Mouse (Mus musculus) frontal cortex, adult (tissue): ENCODE results near the gene Slc4a1.
A peak's percentile ranks its signal among the peaks of the same experiment; 100 is the strongest.
"Not testable (repeated sequence)": the region's sequence is repeated elsewhere in the genome, so short reads cannot be mapped to it uniquely, and the experiment has no call there.

Source experiments
- ATAC-seq: cut with Nextera tagmentation; 2 replicates; pipeline ENCODE4 v1.9.2; 2017; ENCODE audit warnings: mild to moderate bottlenecking, moderate library complexity, mixed read lengths; ENCODE audit not compliant: low TSS enrichment

The Slc4a1 gene

GRCm38 (mm10) chr11:102399107-102399506 lies 33.1 kb upstream of the Slc4a1 start:
- no peak for ATAC-seq

DNA sequence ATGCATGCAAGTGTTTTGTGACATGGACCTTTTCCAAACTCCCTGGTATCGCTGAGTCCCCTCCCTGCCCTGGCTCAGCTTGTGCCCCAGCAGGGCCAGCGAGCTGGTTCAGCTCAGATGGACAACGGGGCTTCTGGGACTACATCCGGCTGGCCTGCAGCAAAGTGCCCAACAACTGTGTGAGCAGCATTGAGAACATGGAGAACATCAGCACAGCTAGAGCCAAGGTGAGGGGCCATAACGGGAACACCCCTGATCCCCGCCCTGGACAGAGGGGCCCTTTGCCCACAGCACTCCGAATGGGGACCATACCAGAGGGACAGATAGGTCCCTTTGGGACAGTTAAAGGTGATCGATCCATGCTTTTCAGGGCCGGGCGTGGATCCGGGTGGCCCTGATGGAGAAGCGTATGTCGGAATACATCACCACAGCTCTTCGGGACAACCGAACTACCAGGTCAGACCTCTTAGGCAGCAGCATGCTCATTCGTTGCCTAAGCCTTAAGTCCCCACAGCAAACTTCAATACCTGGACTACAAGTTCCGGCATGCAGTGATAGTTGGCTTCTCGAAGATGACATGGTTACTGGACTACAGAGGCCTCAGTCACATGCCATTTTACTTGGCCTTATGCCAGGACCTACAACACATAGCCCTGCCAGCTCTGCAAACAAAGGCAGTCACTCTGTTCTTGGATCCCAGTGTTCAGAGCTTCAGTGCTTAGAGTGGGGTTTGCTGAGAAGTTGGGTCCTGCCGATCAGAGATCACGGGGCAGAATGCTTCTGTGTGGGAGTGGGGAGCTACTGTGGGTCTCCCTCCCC lies 32.2 kb upstream of the Slc4a1 start:
- no peak for ATAC-seq

DNA sequence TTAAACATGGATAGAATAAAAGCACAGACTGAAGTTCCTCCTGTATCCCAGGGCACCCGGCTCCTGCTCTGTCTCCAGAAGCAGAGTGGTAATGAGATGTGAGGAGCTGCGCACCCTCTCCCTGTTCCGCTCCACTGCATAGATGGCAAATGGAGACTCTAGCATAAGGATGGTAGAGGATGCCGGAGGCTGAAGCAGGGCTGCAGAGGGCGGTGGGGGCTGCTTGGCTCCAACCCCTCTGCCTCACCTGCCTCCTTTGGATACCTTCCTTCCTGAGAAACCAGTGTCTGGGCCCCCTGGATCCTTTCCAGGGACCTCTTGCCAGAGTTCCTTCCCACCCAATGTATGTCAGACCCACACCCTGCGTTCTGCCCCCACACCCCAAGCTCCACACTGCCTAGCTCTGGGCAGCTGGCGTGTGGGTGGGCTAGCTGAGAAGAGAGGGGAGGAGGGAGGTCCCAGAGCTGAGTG lies 30.7 kb upstream of the Slc4a1 start:
- ATAC-seq, result peak; percentile 31; the same call in 1 of the 2 replicates

GRCm38 (mm10) chr11:102396263-102396662 lies 30.3 kb upstream of the Slc4a1 start:
- ATAC-seq, result no peak

GRCm38 (mm10) chr11:102395250-102395649 lies 29.2 kb upstream of the Slc4a1 start:
- no peak for ATAC-seq

GRCm38 (mm10) chr11:102394421-102395124 lies 28.6 kb upstream of the Slc4a1 start:
- no peak for ATAC-seq

- ATAC-seq, result 0 out of 2 replicates have a peak, but pooled peaks have one; percentile 25
Measured at GRCm38 (mm10) chr11:102393719-102394420, 27.9 kb upstream of the Slc4a1 start.

GRCm38 (mm10) chr11:102393238-102393634 lies 27.2 kb upstream of the Slc4a1 start, which contains the start of gene Rundc3a:
Rundc3a (plus strand) TSS chr11:102393403.
- ATAC-seq, result peak; percentile 51

DNA sequence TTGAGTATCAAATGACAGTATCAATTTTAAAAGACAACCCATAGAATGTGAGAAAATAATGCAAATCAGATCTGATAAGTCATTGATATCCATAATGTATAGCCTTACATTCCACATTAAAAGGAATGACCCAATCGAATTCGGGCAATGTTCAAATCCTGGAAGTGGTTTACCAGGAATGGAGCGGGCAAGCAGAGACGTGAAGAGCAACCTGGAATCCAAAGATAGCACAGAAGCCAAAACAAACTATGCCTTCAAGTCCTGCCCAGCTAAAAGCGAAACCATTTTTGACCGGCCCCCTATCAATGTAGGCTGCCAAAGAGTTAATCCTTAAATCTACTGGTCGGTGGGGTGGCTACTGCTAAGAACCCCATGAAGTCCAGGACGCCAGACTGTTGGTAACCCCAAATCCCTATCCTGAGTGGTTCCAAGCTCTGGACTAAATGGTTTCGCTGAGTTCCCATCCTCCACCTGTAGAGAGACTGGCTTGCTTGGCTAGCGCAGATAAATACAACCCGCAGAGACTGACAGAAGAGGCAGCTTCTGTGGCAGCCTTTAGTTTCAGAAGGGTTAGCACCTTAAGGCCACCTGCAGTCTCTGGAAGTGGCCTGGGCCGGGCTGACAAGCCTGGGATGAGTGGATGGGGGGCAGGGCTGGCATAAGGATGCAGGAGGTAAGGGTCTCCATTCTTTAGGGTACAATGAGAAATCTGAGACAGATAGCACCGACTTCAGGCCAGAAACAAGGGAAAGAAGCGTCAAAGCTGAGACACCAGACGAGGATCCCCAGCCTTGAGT lies 26.6 kb upstream of the Slc4a1 start:
- ATAC-seq, result peak; percentile 15; the same call in 1 of the 2 replicates

DNA sequence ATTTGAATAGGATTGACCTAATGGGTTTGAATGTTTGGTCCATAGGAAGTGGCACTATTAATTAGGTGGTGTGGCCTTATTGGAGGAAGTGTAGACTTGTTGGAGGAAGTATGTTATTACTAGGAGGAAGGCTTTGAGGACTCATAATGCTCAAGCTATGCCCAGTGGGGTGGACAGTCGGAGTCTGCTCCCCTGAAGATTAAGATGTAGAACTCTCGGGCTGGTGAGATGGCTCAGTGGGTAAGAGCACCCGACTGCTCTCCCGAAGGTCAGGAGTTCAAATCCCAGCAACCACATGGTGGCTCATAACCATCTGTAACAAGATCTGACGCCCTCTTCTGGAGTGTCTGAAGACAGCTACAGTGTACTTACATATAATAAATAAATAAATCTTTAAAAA lies 23.4 kb upstream of the Slc4a1 start:
- not testable (repeated sequence) for ATAC-seq

DNA sequence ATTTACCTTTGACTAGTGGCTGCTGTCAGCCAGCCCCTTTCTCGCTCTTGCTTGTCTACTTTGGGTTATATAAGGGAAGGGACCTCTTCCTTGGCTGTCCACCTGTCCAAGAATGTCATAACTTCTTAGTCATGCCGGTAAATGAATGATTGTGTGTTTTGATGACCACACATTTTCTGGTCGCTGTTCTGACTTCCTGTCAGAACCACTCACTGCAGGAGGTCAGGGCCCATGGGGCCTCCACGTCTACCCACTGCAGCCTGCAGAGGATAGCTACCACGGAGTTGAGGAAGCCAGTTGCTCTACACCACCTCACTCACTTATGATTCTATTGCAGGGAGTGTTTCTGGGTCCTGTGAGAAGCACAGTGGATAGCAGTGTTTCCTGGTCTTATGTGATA lies 20.1 kb upstream of the Slc4a1 start:
- ATAC-seq, result no peak

DNA sequence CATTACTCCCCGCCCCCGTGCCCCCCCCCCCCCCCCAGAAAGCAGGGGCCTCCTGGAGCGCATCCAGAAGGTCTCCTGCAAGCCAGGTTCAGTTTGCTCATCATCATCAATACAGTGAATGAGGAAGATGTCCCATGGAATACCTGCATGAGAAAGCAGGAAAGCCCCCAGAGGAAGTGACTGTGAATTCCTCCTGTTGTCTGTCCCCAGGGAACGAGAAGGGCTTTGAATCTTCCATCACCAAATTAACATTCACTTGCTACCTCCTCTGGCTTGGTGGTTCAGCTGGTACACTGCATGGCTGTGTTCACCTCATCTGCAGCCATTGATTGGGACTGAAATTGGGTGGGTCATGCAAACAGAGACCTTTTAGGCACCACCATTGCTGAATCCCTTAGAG lies 19.1 kb upstream of the Slc4a1 start:
- no peak for ATAC-seq

GRCm38 (mm10) chr11:102384418-102384817 lies 18.4 kb upstream of the Slc4a1 start:
- peak; percentile 74; the same call in 1 of the 2 replicates for ATAC-seq

GRCm38 (mm10) chr11:102383365-102384136 lies 17.5 kb upstream of the Slc4a1 start:
- ATAC-seq, result peak; percentile 27; the same call in 1 of the 2 replicates

- ATAC-seq, result no peak
Measured at GRCm38 (mm10) chr11:102382794-102383193, 16.8 kb upstream of the Slc4a1 start.

DNA sequence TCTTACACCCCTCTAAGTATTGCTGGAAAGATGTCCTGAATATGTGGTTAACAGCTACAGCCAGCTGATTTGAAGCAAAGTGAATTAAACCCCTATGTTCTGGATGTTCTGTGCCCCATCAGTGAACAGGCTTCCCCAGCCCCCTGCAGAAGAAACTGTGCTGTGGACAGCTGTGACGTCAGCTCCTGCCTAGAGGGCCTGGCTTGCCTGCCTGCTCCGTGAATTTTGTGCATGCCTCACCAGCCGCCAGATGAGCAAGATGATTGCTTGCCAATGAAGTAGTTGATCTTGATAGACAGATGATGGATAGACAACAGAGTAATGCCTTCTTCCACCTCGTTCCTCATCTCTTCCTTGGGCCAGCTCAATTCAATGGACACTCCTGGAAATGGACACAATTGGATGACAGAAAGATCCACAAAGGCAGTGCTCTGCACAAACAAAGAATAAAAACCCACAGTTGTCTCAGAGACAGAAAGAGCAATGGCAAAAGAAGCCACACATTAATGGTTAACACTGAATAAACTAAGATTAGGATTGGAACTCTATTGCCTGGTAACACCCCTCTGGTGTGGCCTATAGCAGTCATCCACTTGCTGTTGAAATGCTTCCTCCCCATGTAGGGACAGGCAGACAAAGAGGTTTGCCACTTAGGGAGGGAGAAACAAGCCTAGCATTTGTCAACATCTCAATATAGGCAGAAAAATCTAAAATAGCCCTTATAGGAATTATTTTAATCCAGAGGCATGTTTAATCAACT lies 15.5 kb upstream of the Slc4a1 start:
- ATAC-seq, result no peak

DNA sequence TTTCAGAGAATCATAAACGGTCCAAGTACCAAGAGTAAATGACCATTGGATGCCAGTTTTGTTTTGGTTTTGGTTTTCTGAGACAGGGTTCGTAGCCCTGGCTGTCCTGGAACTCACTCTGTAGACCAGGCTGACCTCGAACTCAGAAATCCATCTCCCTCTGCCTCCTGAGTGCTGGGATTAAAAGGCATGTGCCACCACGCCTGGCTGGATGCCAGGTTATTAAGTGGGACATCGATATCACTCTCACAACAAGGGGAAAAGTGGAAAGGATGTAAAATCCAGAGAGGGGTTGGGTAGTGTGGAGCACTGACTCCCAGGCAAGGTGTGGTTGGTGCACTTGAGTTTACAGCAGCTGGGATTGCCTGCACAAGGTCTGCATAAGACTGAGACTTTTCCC lies 14.1 kb upstream of the Slc4a1 start:
- no peak for ATAC-seq

DNA sequence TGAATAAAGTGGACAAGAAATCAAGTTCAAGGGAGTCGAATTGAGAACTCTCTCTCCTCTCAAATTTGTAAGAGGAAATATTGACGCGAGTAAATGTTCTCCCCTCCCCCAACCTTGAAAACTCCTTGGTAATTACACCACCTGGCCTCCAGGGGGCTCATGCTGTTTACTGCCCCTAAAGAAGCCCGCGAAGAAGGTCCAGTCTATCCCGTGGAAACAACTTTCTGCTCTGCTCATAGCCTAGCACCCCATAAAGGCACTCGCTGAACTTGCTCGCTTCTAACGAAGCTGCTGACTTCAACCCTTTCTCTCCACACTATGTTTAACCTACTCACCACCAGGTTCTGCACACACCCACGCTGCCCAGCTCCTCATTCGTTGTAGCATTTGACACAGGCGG lies 11.2 kb upstream of the Slc4a1 start:
- ATAC-seq, result no peak

- ATAC-seq, result no peak
Measured at GRCm38 (mm10) chr11:102376196-102376835, 10.3 kb upstream of the Slc4a1 start.
